Mouse (Mus musculus) hindbrain, embryonic 14.5 days (tissue): ENCODE measurements around the gene Tmem121. TPM values are rescaled to one million over a fixed set of nuclear protein-coding genes. Genes with fewer than 3 reads are reported as not detected.
"Not testable (repeated sequence)": the region's sequence is repeated elsewhere in the genome, so short reads cannot be mapped to it uniquely, and the experiment has no call there.

Experiments
- ATAC-seq: fragments of 200-750 bp; cut with Nextera tagmentation; 2 replicates; pipeline ENCODE4 v1.8.0; 2017; ENCODE audit warnings: moderate number of reproducible peaks, mild to moderate bottlenecking, moderate TSS enrichment, moderate library complexity; ENCODE audit not compliant: low FRiP score
- DNase-seq: peaks from one replicate; pipeline ENCODE4 v3.0.0-alpha.2; 2015; ENCODE audit warnings: low spot score
- H3K27ac ChIP-seq: fragments of 300-500 bp; sonication (generic); 2 replicates; pipeline ENCODE4 v1.5.1; 2014; ENCODE audit warnings: mild to moderate bottlenecking, moderate library complexity
- H3K27me3 ChIP-seq: fragments of 300-500 bp; sonication (generic); 2 replicates; pipeline ENCODE4 v1.6.1; 2014; ENCODE audit warnings: mild to moderate bottlenecking, low read length, mixed read lengths; ENCODE audit not compliant: control insufficient read depth, insufficient read depth
- H3K36me3 ChIP-seq: fragments of 300-500 bp; sonication (generic); replicated peaks from 2 replicates; pipeline ENCODE4 v1.6.1; 2014; ENCODE audit not compliant: control insufficient read depth, insufficient read depth
- H3K4me1 ChIP-seq: fragments of 300-500 bp; sonication (generic); replicated peaks from 2 replicates; pipeline ENCODE4 v1.6.1; 2014; ENCODE audit warnings: antibody characterized with exemption, low read length, mixed read lengths; ENCODE audit not compliant: control insufficient read depth, insufficient read depth
- H3K4me2 ChIP-seq: fragments of 300-500 bp; sonication (generic); replicated peaks from 2 replicates; pipeline ENCODE4 v1.6.1; 2014; ENCODE audit warnings: mild to moderate bottlenecking, moderate library complexity
- H3K4me3 ChIP-seq: fragments of 300-500 bp; sonication (generic); replicated peaks from 2 replicates; pipeline ENCODE4 v1.5.1; 2014; ENCODE audit warnings: mild to moderate bottlenecking, low read length
- H3K9ac ChIP-seq: fragments of 300-500 bp; sonication (generic); 2 replicates; pipeline ENCODE4 v1.6.1; 2014
- H3K9me3 ChIP-seq: fragments of 300-500 bp; sonication (generic); 2 replicates; pipeline ENCODE4 v1.6.1; 2016; ENCODE audit warnings: low read length; ENCODE audit not compliant: control insufficient read depth
- WGBS: fragments of 180-500 bp; shearing (Covaris S2); extraction: QIAGEN DNeasy Blood & Tissue Kit; methylation state at CpG from one replicate; pipeline ENCODE4 v1.1.7; 2014; 5-methylcytosine and 5-hydroxymethylcytosine counted together
- polyA plus RNA-seq: library from polyadenylated mRNA; unstranded; fragments of >200 nt; fragmentation: Nextera tagmentation; extraction: Ambion mirVana; gene quantifications from 2 replicates; pipeline ENCODE4 v1.2.1, GENCODE M21; 2014

Gene Tmem121
- polyA plus RNA-seq, 1 experiment from 2014 or later: 28.0 TPM

GRCm38 (mm10) chr12:113222121-113222636 is 36.4 kb downstream of the Tmem121 start:
- 19% methylated on average over 8 of the region's 8 CpGs for WGBS
- Histone ChIP-seq H3K9ac (no peak overlapping the region), H3K4me3 (no peak overlapping the region), H3K9me3 (no peaks in the 10 kb centered on the region), H3K27me3 (no peaks in the 10 kb centered on the region), H3K27ac (no peak overlapping the region), H3K4me1 (no peaks in the 10 kb centered on the region), H3K36me3 (no peaks in the 10 kb centered on the region), H3K4me2 (no peak overlapping the region)
- DNase-seq: peak; percentile 84
- peak; percentile 55 for ATAC-seq

GRCm38 (mm10) chr12:113222748-113223147 is 37.0 kb downstream of the Tmem121 start:
- WGBS: 32% methylated on average over 6 of the region's 6 CpGs
- no peak overlapping the region for H3K4me3 ChIP-seq
- H3K9me3 ChIP-seq: no peaks in the 10 kb centered on the region
- no peaks in the 10 kb centered on the region for H3K27me3 ChIP-seq
- no peak overlapping the region for H3K9ac ChIP-seq
- no peak overlapping the region for H3K4me2 ChIP-seq
- peak; percentile 10; the same call in 1 of the 2 replicates for ATAC-seq
- no peaks in the 10 kb centered on the region for H3K36me3 ChIP-seq
- DNase-seq: peak; percentile 58
- H3K27ac ChIP-seq: no peak overlapping the region
- no peaks in the 10 kb centered on the region for H3K4me1 ChIP-seq

GRCm38 (mm10) chr12:113224206-113224605 is 38.5 kb downstream of the Tmem121 start:
- no peak overlapping the region for H3K4me3 ChIP-seq

GRCm38 (mm10) chr12:113224687-113225091 is 39.0 kb downstream of the Tmem121 start:
- Histone ChIP-seq H3K4me2 (no peak overlapping the region), H3K27me3 (no peaks in the 10 kb centered on the region), H3K4me1 (no peaks in the 10 kb centered on the region), H3K36me3 (no peaks in the 10 kb centered on the region), H3K4me3 (no peak overlapping the region), H3K9ac (no peak overlapping the region), H3K27ac (no peak overlapping the region), H3K9me3 (no peaks in the 10 kb centered on the region)
- DNase-seq: no peak
- 85% methylated on average over 6 of the region's 6 CpGs for WGBS
- ATAC-seq: no peak

More at GRCm38 (mm10) chr12:113224206-113224605, 38.5 kb downstream of the Tmem121 start:
- H3K36me3 ChIP-seq: no peaks in the 10 kb centered on the region
- no peaks in the 10 kb centered on the region for H3K27me3 ChIP-seq
- no peak for ATAC-seq
- H3K4me2 ChIP-seq: no peak overlapping the region
- WGBS: 86% methylated on average over 5 of the region's 5 CpGs
- H3K27ac ChIP-seq: no peak overlapping the region
- no peak for DNase-seq
- H3K9me3 ChIP-seq: no peaks in the 10 kb centered on the region
- no peak overlapping the region for H3K9ac ChIP-seq
- no peaks in the 10 kb centered on the region for H3K4me1 ChIP-seq

GRCm38 (mm10) chr12:113227970-113228593 is 42.4 kb downstream of the Tmem121 start:
- DNase-seq (no peak), ATAC-seq (no peak)
- Histone ChIP-seq H3K4me2 (no peak overlapping the region), H3K4me1 (no peaks in the 10 kb centered on the region), H3K36me3 (no peaks in the 10 kb centered on the region), H3K27ac (no peak overlapping the region), H3K27me3 (no peaks in the 10 kb centered on the region), H3K4me3 (no peak overlapping the region), H3K9ac (no peak overlapping the region), H3K9me3 (no peaks in the 10 kb centered on the region)
- WGBS: 81% methylated on average over 6 of the region's 6 CpGs

GRCm38 (mm10) chr12:113230741-113231140 is 45.0 kb downstream of the Tmem121 start:
- H3K4me1 ChIP-seq: no peaks in the 10 kb centered on the region
- no peaks in the 10 kb centered on the region for H3K36me3 ChIP-seq
- H3K4me2 ChIP-seq: no peak overlapping the region
- no peaks in the 10 kb centered on the region for H3K27me3 ChIP-seq
- DNase-seq (no peak), ATAC-seq (no peak)
- no peak overlapping the region for H3K9ac ChIP-seq
- WGBS: 93% methylated on average over 4 of the region's 4 CpGs
- no peak overlapping the region for H3K4me3 ChIP-seq
- no peak overlapping the region for H3K27ac ChIP-seq
- no peaks in the 10 kb centered on the region for H3K9me3 ChIP-seq

- not testable (repeated sequence) for H3K27ac ChIP-seq, H3K4me1 ChIP-seq, ATAC-seq, H3K9me3 ChIP-seq, H3K4me3 ChIP-seq, DNase-seq, H3K4me2 ChIP-seq, H3K36me3 ChIP-seq, H3K27me3 ChIP-seq, H3K9ac ChIP-seq
- WGBS: 86% methylated on average over 6 of the region's 6 CpGs
These were observed 46.0 kb downstream of the Tmem121 start for GRCm38 (mm10) chr12:113231551-113232263.

- H3K4me1 ChIP-seq, H3K9me3 ChIP-seq, H3K36me3 ChIP-seq, H3K4me2 ChIP-seq, ATAC-seq, H3K4me3 ChIP-seq, H3K27me3 ChIP-seq, H3K9ac ChIP-seq, DNase-seq, H3K27ac ChIP-seq: not testable (repeated sequence)
- WGBS: no CpG with 5 or more reads among the region's 1 CpGs
These were observed 46.6 kb downstream of the Tmem121 start for GRCm38 (mm10) chr12:113232264-113232750.
